Mouse (Mus musculus) kidney, embryonic 16.5 days (tissue): ENCODE data around the gene Rara. TPM values are rescaled to one million over a fixed set of nuclear protein-coding genes. Genes with fewer than 3 reads are reported as not detected.
A peak's percentile ranks its signal among the peaks of the same experiment; 100 is the strongest.
"Not testable (repeated sequence)": the region's sequence is repeated elsewhere in the genome, so short reads cannot be mapped to it uniquely, and the experiment has no call there.

Experiments
- ATAC-seq: fragments of 200-750 bp; cut with Nextera tagmentation; 2 replicates; pipeline ENCODE4 v1.8.0; 2017; ENCODE audit warnings: moderate TSS enrichment; ENCODE audit not compliant: low FRiP score, low TSS enrichment
- H3K27ac ChIP-seq: fragments of 300-500 bp; sonication (generic); 2 replicates; pipeline ENCODE4 v1.5.1; 2014; ENCODE audit warnings: low read length
- H3K27me3 ChIP-seq: fragments of 300-500 bp; sonication (generic); 2 replicates; pipeline ENCODE4 v1.6.1; 2014; ENCODE audit warnings: low read length, control low read depth, mixed read lengths; ENCODE audit not compliant: insufficient read depth
- H3K36me3 ChIP-seq: fragments of 300-500 bp; sonication (generic); 2 replicates; pipeline ENCODE4 v1.6.1; 2014; ENCODE audit warnings: low read length, control low read depth, mixed read lengths; ENCODE audit not compliant: insufficient read depth
- H3K4me1 ChIP-seq: fragments of 300-500 bp; sonication (generic); 2 replicates; pipeline ENCODE4 v1.6.1; 2014; ENCODE audit warnings: low read length, control low read depth, mixed read lengths; ENCODE audit not compliant: insufficient read depth
- H3K4me2 ChIP-seq: fragments of 300-500 bp; sonication (generic); replicated peaks from 2 replicates; pipeline ENCODE4 v1.6.1; 2014; ENCODE audit warnings: low read depth, low read length
- H3K4me3 ChIP-seq: fragments of 300-500 bp; sonication (generic); 2 replicates; pipeline ENCODE4 v1.5.1; 2014; ENCODE audit warnings: mild to moderate bottlenecking, low read length
- H3K9ac ChIP-seq: fragments of 300-500 bp; sonication (generic); replicated peaks from 2 replicates; pipeline ENCODE4 v1.6.1; 2014; ENCODE audit warnings: low read length
- H3K9me3 ChIP-seq: fragments of 300-500 bp; sonication (generic); 2 replicates; pipeline ENCODE4 v1.6.1; 2016; ENCODE audit warnings: low read length, control low read depth
- WGBS: fragments of 180-500 bp; shearing (Covaris S2); extraction: QIAGEN DNeasy Blood & Tissue Kit; methylation state at CpG from one replicate; pipeline ENCODE4 v1.1.7; 2014; 5-methylcytosine and 5-hydroxymethylcytosine counted together
- polyA plus RNA-seq: library from polyadenylated mRNA; unstranded; fragments of >200 nt; fragmentation: Nextera tagmentation; extraction: Ambion mirVana; gene quantifications from 2 replicates; pipeline ENCODE4 v1.2.1, GENCODE M21; 2015

Gene Rara
- polyA plus RNA-seq, 1 experiment from 2014 or later = 31.4 TPM

- WGBS = 59% methylated on average over 5 of the region's 5 CpGs
- H3K27me3 ChIP-seq = no peaks in the 10 kb centered on the region
- peak overlapping the region; percentile 97 for H3K4me2 ChIP-seq
- H3K4me1 ChIP-seq = peaks cover 38% of the 10 kb centered on the region
- no peaks in the 10 kb centered on the region for H3K9me3 ChIP-seq
- H3K9ac ChIP-seq = no peak overlapping the region; the same call in 1 of the 2 replicates
- no peak overlapping the region for H3K27ac ChIP-seq
- H3K36me3 ChIP-seq = peaks cover 5% of the 10 kb centered on the region; the same call in 1 of the 2 replicates
- peak overlapping the region; percentile 66 for H3K4me3 ChIP-seq
- ATAC-seq = no peak
These were observed 20.6 kb upstream of the Rara start for GRCm38 (mm10) chr11:98907063-98907436.

DNA sequence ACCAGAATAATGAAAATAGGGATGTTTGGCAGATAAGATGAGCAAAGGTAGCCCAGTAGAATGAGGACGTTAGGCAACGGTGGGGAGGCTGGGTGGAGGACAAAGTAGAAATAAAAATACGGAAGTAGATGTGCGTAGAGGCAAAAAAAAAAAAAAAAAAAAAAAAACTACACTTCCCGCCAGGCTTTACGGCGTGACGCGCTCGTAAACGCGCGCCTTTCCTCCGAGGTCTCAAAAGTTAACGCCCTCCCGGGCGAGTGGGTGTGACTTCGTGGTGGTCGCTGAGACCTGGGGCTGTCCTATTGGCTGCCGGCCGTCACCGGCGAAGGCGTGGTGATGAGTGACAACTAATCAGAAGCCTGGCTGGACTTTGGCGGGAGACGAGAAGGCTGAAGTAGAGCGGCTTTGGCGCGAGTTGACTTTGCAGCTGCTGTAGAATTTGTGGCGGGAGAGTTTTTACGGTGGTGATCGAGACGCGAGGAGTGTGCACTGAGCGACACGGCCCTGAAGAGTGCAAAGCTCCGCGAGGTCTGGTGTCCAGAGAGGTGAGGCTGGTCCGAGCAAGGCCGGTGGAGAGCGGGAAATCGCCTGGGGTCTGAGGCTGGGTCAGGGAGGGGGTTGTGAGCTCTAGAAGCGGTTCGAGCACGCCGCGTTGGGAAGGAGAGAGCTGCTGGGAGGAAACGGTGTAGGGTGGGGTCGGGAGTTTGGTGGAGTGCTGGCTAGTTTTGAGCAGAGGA, 20.0 kb upstream of the Rara start, which contains the start of gene Cdc6:
TSS of gene Cdc6 (plus strand) at position 365 of the 737 bp plus-strand sequence.
- Histone ChIP-seq H3K27ac (peak within 1 kb of the TSS; percentile 47; the same call in 1 of the 2 replicates), H3K36me3 (peaks cover 5% of the 10 kb centered on the region; the same call in 1 of the 2 replicates), H3K4me1 (peaks cover 33% of the 10 kb centered on the region), H3K27me3 (no peaks in the 10 kb centered on the region), H3K9ac (peak within 1 kb of the TSS; percentile 75), H3K9me3 (no peaks in the 10 kb centered on the region), H3K4me2 (peak within 1 kb of the TSS; percentile 97), H3K4me3 (peak within 1 kb of the TSS; percentile 66)
- WGBS = under 1% methylated on average over 48 of the region's 49 CpGs
- ATAC-seq = peak; percentile 97

DNA sequence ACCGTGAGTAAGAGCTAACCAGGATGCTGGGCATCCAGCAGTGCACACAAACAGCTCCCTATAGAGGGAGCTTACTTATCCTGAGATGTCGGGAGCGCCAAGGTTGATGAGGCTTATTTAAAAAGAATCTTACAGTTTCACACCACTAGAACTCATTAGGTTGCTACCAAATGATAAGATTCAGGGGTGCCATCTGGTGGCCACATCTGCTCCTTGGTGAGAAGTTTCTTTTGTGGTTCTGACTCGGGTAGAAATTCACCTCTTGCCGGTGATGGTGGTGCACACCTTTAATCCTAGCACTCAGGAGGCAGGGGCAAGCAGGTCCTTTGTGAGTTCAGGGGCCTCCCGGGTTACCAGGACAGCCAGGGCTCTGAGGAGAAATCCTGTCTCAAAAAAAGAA, 18.0 kb upstream of the Rara start:
- peaks cover 20% of the 10 kb centered on the region for H3K4me1 ChIP-seq
- H3K4me3 ChIP-seq = no peak overlapping the region
- ATAC-seq = no peak
- WGBS = 38% methylated on average over 6 of the region's 6 CpGs
- no peaks in the 10 kb centered on the region for H3K27me3 ChIP-seq
- H3K27ac ChIP-seq = no peak overlapping the region
- H3K36me3 ChIP-seq = peaks cover 13% of the 10 kb centered on the region
- no peaks in the 10 kb centered on the region for H3K9me3 ChIP-seq
- H3K4me2 ChIP-seq = peak overlapping the region; percentile 97
- H3K9ac ChIP-seq = peak overlapping the region; percentile 57

- no peaks in the 10 kb centered on the region for H3K27me3 ChIP-seq
- no peak overlapping the region for H3K4me2 ChIP-seq
- 89% methylated on average over 11 of the region's 11 CpGs for WGBS
- no peak overlapping the region for H3K27ac ChIP-seq
- H3K4me1 ChIP-seq = peaks cover 20% of the 10 kb centered on the region
- peaks cover 19% of the 10 kb centered on the region for H3K36me3 ChIP-seq
- H3K4me3 ChIP-seq = no peak overlapping the region
- no peaks in the 10 kb centered on the region for H3K9me3 ChIP-seq
- no peak overlapping the region for H3K9ac ChIP-seq
- ATAC-seq = no peak
These were observed 17.2 kb upstream of the Rara start for GRCm38 (mm10) chr11:98910415-98910814.

DNA sequence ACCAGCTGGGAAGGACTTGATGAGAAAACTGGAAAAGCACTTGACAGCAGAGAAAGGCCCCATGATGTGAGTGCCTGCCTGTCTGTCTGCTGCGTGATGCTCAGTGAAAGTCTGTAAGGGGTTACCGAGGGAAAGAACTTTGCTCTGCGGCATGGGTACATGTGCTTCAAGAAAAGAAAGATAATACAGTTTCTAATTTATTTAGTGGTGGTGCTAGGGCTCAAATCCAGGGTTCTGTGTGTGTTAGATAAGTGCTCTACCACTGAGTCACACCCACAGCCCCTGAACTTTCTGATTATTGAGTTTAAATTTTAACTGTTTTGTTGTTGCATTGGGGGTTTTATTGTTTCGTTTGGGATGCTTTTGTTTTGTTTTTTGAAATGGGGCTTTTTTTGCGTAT, 16.1 kb upstream of the Rara start:
- H3K9me3 ChIP-seq = no peaks in the 10 kb centered on the region
- no peak overlapping the region for H3K4me3 ChIP-seq
- H3K27ac ChIP-seq = no peak overlapping the region
- no peak overlapping the region for H3K9ac ChIP-seq
- H3K4me2 ChIP-seq = no peak overlapping the region
- H3K36me3 ChIP-seq = peaks cover 27% of the 10 kb centered on the region
- no peak for ATAC-seq
- WGBS = 90% methylated on average over 5 of the region's 5 CpGs
- H3K27me3 ChIP-seq = no peaks in the 10 kb centered on the region
- peaks cover 20% of the 10 kb centered on the region for H3K4me1 ChIP-seq

DNA sequence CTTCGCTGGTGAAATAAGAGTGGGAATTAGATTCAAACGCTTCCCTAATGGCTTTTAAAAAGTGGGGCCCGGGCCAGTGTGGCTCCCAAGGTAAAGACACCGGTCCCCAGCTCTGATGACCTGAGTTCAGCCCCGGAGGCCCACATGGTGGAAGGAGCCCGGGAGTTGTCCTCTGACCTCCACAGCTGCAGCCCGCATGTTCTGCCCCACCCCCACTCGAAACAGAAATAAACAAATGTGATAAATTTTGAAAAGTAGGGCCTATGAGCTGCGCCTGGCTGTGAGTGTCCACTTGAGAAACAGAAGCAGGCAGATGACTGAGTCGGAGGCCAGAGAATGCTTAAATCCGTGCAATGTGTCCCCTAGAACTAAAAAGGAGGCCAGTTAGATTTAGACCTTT, 13.4 kb upstream of the Rara start:
- 65% methylated on average over 11 of the region's 11 CpGs for WGBS
- no peaks in the 10 kb centered on the region for H3K9me3 ChIP-seq
- H3K9ac ChIP-seq = no peak overlapping the region
- no peak overlapping the region for H3K4me3 ChIP-seq
- no peak for ATAC-seq
- no peak overlapping the region for H3K4me2 ChIP-seq
- H3K36me3 ChIP-seq = peaks cover 44% of the 10 kb centered on the region
- no peak overlapping the region for H3K27ac ChIP-seq
- H3K4me1 ChIP-seq = peaks cover 7% of the 10 kb centered on the region
- H3K27me3 ChIP-seq = no peaks in the 10 kb centered on the region

GRCm38 (mm10) chr11:98916376-98916775, 11.2 kb upstream of the Rara start:
- H3K9ac ChIP-seq, H3K4me1 ChIP-seq, H3K27ac ChIP-seq, H3K9me3 ChIP-seq, H3K4me2 ChIP-seq, H3K4me3 ChIP-seq, ATAC-seq, H3K27me3 ChIP-seq: not testable (repeated sequence)
- peaks cover 55% of the 10 kb centered on the region for H3K36me3 ChIP-seq
- 97% methylated on average over 3 of the region's 3 CpGs for WGBS

- Histone ChIP-seq H3K9ac (no peak overlapping the region), H3K4me3 (no peak overlapping the region), H3K9me3 (no peaks in the 10 kb centered on the region), H3K4me1 (peaks cover 7% of the 10 kb centered on the region; the same call in 1 of the 2 replicates), H3K27ac (0 out of 2 replicates have a peak overlapping the region, but pooled peaks have one; percentile 16), H3K36me3 (peaks cover 55% of the 10 kb centered on the region), H3K27me3 (no peaks in the 10 kb centered on the region), H3K4me2 (no peak overlapping the region)
- no peak for ATAC-seq
- 65% methylated on average over 13 of the region's 13 CpGs for WGBS
These were observed 10.1 kb upstream of the Rara start for GRCm38 (mm10) chr11:98917428-98918005.

DNA sequence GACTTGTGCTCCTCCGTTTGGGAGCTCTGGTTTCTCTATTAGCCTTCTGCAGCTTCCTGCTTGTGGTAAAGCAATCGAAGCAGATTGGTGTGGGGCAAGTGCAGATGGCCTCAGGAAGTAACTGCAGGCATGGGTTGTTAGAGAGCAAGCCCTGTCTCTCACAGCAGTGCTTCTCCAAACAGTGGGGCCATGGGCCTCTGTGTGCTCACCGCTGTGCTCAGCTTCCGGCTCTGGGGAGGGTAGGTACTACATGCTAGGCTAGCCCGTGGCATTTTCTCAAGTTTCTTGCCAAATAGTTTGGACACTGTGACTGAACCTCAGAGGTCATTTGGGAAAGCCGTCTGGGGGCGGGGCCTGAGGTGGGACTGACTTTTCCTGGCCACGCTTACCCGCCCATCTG, 9.4 kb upstream of the Rara start:
- H3K9ac ChIP-seq = no peak overlapping the region
- ATAC-seq = no peak
- peaks cover 55% of the 10 kb centered on the region for H3K36me3 ChIP-seq
- peaks cover 13% of the 10 kb centered on the region for H3K4me1 ChIP-seq
- no peaks in the 10 kb centered on the region for H3K9me3 ChIP-seq
- H3K27ac ChIP-seq = 0 out of 2 replicates have a peak overlapping the region, but pooled peaks have one; percentile 16
- no peaks in the 10 kb centered on the region for H3K27me3 ChIP-seq
- WGBS = 51% methylated on average over 9 of the region's 9 CpGs
- H3K4me2 ChIP-seq = no peak overlapping the region
- no peak overlapping the region for H3K4me3 ChIP-seq

DNA sequence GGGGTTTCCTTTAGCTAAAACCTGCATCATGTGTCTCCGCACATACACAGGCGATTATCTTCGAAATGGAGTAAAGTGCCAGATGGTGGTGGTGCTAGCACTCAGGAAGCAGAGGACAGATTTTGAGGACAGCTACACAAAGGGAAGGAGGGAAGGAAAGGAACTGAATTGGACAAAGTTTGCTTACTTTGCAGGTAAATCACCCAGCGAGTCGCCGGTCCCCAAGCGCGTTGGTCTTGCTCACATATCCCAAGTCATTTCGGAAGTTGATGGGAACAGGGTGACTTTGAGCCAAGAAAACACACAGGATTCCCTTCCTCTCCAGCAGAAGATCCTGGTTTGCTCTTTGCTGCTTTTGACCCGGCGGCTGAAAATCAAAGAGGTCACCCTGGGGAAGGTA, 8.6 kb upstream of the Rara start:
- Histone ChIP-seq H3K4me2 (no peak overlapping the region), H3K4me3 (no peak overlapping the region), H3K36me3 (peaks cover 53% of the 10 kb centered on the region), H3K27me3 (no peaks in the 10 kb centered on the region), H3K27ac (no peak overlapping the region), H3K4me1 (peaks cover 21% of the 10 kb centered on the region), H3K9ac (no peak overlapping the region), H3K9me3 (no peaks in the 10 kb centered on the region)
- WGBS = 96% methylated on average over 11 of the region's 11 CpGs
- no peak for ATAC-seq
